Mouse (Mus musculus) cerebellum, postnatal 14 days (tissue): ENCODE data around the gene Zfp37.

ENCODE experiments used
- DNase-seq, 2 experiments: peaks; one replicate each; pipeline ENCODE4 v3.0.0; 2021; ENCODE audit warnings: mixed read lengths in 2 of 2

Gene Zfp37

GRCm38 (mm10) chr4:62208696-62209380, 22.0 kb downstream of the Zfp37 start:
- no peak for DNase-seq

- DNase-seq: peak; percentile 92 to 94
These were observed 22.8 kb downstream of the Zfp37 start for GRCm38 (mm10) chr4:62207851-62208695.

DNA sequence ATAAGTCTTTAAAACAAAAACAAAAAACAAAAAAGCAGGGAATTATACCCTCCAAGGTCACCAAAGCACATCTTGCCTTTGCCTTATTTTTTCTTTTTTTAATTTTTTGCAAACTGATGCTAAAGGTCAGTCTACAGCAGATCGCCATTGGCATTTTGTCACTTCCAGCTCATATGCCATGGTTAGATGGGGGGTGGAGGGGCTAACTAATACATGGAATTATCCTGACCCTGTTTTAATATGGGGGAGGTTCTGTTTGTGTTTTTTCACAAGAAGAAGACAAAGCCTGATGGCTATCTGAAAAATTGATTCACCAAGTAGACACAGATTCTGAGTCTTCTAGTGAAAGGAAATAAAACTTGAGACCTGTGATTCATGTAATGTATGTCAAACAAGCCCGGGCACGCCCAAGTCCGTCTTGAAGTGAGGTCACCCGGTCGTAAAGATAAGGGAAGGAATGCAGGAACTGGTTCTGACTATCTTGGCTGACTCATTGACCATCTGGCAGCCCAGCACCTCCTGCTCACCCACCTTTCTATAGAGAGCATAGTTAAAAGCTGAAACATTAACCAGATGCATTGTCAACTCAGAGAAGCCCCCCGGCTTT, 30.8 kb downstream of the Zfp37 start:
- no peak for DNase-seq

DNA sequence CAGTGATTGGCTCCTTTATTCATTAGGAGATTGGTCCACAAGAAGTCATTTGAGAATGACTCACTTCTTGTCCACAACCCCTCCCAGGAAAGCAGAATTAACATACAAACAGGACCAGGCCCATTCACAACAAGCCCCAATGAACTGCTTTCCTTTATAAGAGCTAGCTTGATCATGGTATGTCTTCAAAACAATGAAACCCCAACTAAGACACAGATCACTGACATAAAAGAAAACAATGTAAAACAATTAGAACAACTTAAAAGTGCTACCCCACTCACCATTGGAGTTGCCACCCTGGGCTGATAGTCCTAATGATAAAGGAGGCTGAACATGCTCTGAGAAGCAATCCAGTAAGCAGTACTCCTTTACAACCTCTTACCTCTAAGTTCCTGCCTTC, 42.1 kb downstream of the Zfp37 start:
- no peak for DNase-seq

- peak; percentile 57 to 58 for DNase-seq
These were observed 53.6 kb downstream of the Zfp37 start for GRCm38 (mm10) chr4:62177282-62177681.

DNA sequence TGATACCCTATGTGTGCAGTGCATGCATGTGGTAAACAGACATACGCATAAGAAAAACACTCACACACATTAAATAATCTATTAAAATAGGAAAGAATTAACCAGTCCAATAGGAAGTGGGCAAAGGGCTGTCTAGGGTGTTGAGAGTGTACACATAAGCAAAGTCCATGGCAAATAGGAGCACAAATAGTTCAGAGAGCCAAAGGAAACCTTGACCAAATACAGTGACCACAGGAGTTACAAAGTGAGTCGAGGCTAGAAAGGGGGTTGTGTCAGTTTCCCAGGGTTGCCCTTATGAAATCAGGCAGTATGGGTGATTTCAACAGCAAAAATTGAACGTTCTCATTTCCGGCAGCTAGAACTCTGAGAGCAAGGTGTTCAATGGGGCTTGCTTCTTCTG, 56.4 kb downstream of the Zfp37 start:
- no peak for DNase-seq

DNA sequence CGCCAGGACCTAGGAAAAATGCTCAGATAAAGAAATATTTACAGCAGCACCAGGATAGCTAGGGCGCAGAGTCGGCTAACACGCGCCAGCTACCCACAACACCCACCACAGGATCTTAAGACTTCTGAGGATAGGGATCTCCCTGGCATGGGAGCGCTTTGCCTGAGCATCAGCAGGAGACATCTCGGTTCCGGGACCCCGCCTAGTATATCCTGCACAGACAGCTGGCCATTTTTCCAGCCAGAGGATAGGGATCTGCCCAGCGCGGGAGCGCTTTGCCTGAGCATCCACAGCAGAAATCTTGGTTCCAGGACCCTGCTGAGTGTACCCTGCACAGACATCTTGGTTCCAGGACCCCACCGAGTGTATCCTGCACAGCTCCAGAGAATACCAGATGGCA, 63.2 kb downstream of the Zfp37 start:
- peak; percentile 45 to 66 for DNase-seq

DNA sequence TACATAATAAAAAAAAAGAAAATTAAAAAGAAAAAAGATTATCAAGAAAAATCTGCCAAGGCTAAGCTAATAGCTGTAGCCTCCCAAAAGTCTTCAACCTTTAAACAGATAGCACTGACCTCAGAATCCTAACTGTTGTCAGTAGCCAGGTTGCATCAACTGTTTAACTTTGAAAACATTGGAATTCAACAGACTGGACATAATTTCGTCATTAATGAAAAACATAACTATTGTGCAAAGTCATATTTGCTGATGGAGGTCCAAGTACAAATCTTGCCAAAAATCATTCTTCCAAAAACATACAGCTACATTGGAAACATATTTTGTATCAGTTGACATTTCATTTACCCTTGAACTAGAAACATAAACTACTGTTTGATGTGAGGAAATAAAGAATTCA, 72.4 kb downstream of the Zfp37 start:
- no peak for DNase-seq

GRCm38 (mm10) chr4:62150811-62151210, 80.0 kb downstream of the Zfp37 start, which contains the start of gene Mup21:
TSS of gene Mup21 (minus strand) at chr4:62150863.
- DNase-seq: no peak
